In the genomic region with DNA sequence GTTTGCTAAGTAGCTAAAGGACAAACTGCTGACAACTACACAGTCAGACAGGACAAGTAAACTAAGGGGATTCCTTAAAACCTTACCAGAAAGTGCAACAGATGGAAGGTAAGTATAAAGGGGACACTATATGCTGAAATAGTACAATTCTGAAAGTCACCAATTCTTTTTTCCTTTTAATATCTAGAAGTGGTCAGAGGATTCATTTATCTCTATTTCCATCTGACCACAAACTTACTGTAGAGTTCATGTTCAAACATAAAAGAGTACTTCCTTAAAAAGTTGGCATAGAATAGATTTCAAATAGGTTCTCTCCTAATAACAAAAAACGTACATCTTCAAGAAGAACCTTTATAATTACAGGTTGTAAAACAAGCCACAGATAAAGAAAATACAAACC, we compare ENCODE assay signal across 26 mouse cellular contexts.
"Had no signal": no experiment of that assay in that cellular context is flagged by ENCODE, and none has a peak within 500 bp of the region (broad histone marks: within the 10 kb centered on the region; RNA-seq: fewer than 3 reads in every experiment).

No protein-coding gene starts in this region.

- H3K27me3 ChIP-seq: heart, embryonic 12.5 days; hindbrain, embryonic 12.5 days; intestine, embryonic 15.5 days; limb, embryonic 13.5 days; limb, embryonic 15.5 days; liver, embryonic 12.5 days had no signal

- ATAC-seq: hindbrain, embryonic 16.5 days; inflammation-experienced regulatory T-cells, adult 6 months; intestine, embryonic 15.5 days; intestine, postnatal 0 days; liver, embryonic 12.5 days had no signal

- DNase-seq: gastrocnemius, postnatal 14 days; gastrocnemius, postnatal 36 days; heart, adult 18-20 months; heart, postnatal 10 days; heart, postnatal 4 days; kidney, adult 18-20 months; kidney, adult 8-10 months; kidney, postnatal 10 days; kidney, postnatal 25 days; kidney, postnatal 4 days; left cerebral cortex, postnatal 4 days had no signal

- H3K9ac ChIP-seq: heart, embryonic 12.5 days; hindbrain, embryonic 12.5 days; hindbrain, embryonic 14.5 days; intestine, embryonic 15.5 days; limb, embryonic 13.5 days; limb, embryonic 15.5 days; liver, embryonic 12.5 days; liver, embryonic 14.5 days had no signal

- H3K27ac ChIP-seq: heart, embryonic 10.5 days; hindbrain, embryonic 10.5 days; hindbrain, embryonic 12.5 days; hindbrain, embryonic 14.5 days; intestine, embryonic 15.5 days; layer of hippocampus, adult 2 months; left cerebral cortex, adult 2 months; limb, embryonic 13.5 days; limb, embryonic 15.5 days; liver, embryonic 12.5 days; liver, embryonic 14.5 days had no signal

- H3K4me3 ChIP-seq: heart, embryonic 10.5 days; heart, embryonic 12.5 days; hindbrain, embryonic 10.5 days; hindbrain, embryonic 12.5 days; intestine, embryonic 15.5 days; layer of hippocampus, adult 2 months; left cerebral cortex, adult 2 months; limb, embryonic 13.5 days; limb, embryonic 15.5 days; liver, embryonic 12.5 days had no signal

- H3K9me3 ChIP-seq: heart, embryonic 10.5 days; heart, embryonic 12.5 days; hindbrain, embryonic 10.5 days; hindbrain, embryonic 12.5 days; intestine, embryonic 15.5 days; limb, embryonic 13.5 days; limb, embryonic 15.5 days; liver, embryonic 12.5 days had no signal

- H3K4me1 ChIP-seq: heart, embryonic 10.5 days; heart, embryonic 12.5 days; hindbrain, embryonic 10.5 days; hindbrain, embryonic 12.5 days; intestine, embryonic 15.5 days; limb, embryonic 13.5 days; limb, embryonic 15.5 days; liver, embryonic 12.5 days had no signal
